8 mouse cellular contexts compared by ENCODE assay signal in the genomic region with DNA sequence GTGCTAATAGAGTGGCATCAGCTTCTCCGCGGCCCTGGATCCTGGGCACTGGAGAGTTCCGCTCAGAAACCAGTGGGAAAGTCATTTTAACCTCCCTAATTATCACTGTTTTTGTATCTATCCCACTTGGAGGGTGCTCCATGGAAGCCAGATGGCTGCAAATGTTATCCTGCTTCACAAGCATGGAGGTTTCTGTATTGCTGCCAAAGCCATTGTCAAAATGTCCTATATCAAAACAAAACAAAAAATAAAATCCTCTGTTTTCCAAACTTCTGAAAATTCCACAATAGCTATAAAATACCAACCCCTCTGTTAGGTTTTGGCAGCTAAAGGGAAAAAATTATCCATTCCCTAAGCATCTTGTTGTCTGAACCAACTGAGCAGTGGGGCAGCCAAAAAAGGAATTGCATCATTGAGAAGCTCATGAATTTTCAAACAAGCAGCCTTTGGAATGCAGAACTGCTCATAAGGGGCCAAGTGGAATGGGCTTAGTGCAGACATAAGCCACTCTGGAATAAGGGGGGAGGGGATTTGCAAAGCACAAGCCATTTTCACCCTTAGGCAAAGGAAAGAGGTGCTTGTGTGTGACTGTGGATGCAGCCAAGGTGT.
A peak's percentile ranks its signal among the peaks of the same experiment; 100 is the strongest.
DNase-seq lines count a peak whose midpoint lies in the region; ATAC-seq lines count a peak whose summit lies in the region.

No protein-coding gene starts in this region.

- H3K4me2 ChIP-seq in heart, embryonic 11.5 days, result no peak overlapping the region
- no peak overlapping the region for H3K4me2 ChIP-seq in hindbrain, embryonic 13.5 days
- H3K4me2 ChIP-seq in kidney, embryonic 15.5 days, result no peak overlapping the region

- 45% methylated on average over 3 of the region's 3 CpGs for WGBS in heart, embryonic 11.5 days (ENCODE audit: insufficient replicate concordance)
- whole genome bisulfite sequencing in hindbrain, embryonic 13.5 days, result 60% methylated on average over 3 of the region's 3 CpGs
- WGBS in kidney, embryonic 15.5 days, result 87% methylated on average over 3 of the region's 3 CpGs

- no peaks in the 10 kb centered on the region for H3K27me3 ChIP-seq in heart, embryonic 11.5 days (ENCODE audit: control insufficient read depth, insufficient read depth, low read length)
- H3K27me3 ChIP-seq in hindbrain, embryonic 13.5 days, result no peaks in the 10 kb centered on the region
- no peaks in the 10 kb centered on the region for H3K27me3 ChIP-seq in kidney, embryonic 15.5 days

- H3K4me1 ChIP-seq in heart, embryonic 11.5 days (ENCODE audit: control insufficient read depth, insufficient read depth, low read length), result no peaks in the 10 kb centered on the region
- peaks cover 5% of the 10 kb centered on the region; the same call in 1 of the 2 replicates for H3K4me1 ChIP-seq in hindbrain, embryonic 13.5 days (replicated peaks)
- H3K4me1 ChIP-seq in kidney, embryonic 15.5 days, result no peaks in the 10 kb centered on the region

- H3K9me3 ChIP-seq in heart, embryonic 11.5 days (replicated peaks; ENCODE audit: control insufficient read depth, low read length), result no peaks in the 10 kb centered on the region
- no peaks in the 10 kb centered on the region for H3K9me3 ChIP-seq in hindbrain, embryonic 13.5 days
- H3K9me3 ChIP-seq in kidney, embryonic 15.5 days (replicated peaks), result no peaks in the 10 kb centered on the region

- no peak overlapping the region for H3K27ac ChIP-seq in heart, embryonic 11.5 days (ENCODE audit: low read depth, low read length)
- H3K27ac ChIP-seq in hindbrain, embryonic 13.5 days, result peak overlapping the region; percentile 52
- H3K27ac ChIP-seq in kidney, embryonic 15.5 days, result no peak overlapping the region

- H3K9ac ChIP-seq in heart, embryonic 11.5 days (ENCODE audit: low read depth, low read length), result no peak overlapping the region
- no peak overlapping the region for H3K9ac ChIP-seq in hindbrain, embryonic 13.5 days
- no peak overlapping the region for H3K9ac ChIP-seq in kidney, embryonic 15.5 days

- no peak overlapping the region for H3K4me3 ChIP-seq in heart, embryonic 11.5 days (ENCODE audit: low read depth, low read length)
- no peak overlapping the region for H3K4me3 ChIP-seq in hindbrain, embryonic 13.5 days
- H3K4me3 ChIP-seq in kidney, embryonic 15.5 days (replicated peaks), result no peak overlapping the region

- H3K36me3 ChIP-seq in heart, embryonic 11.5 days (ENCODE audit: control insufficient read depth, insufficient read depth, low read length), result no peaks in the 10 kb centered on the region
- H3K36me3 ChIP-seq in hindbrain, embryonic 13.5 days, result no peaks in the 10 kb centered on the region
- H3K36me3 ChIP-seq in kidney, embryonic 15.5 days, result no peaks in the 10 kb centered on the region

- ATAC-seq in heart, embryonic 11.5 days (replicated peaks; ENCODE audit: insufficient number of reproducible peaks, low FRiP score, low TSS enrichment), result no peak
- peak; percentile 83 for ATAC-seq in hindbrain, embryonic 13.5 days (ENCODE audit: low FRiP score)
- no peak for ATAC-seq in erythroid progenitor cell, adult 5-6 weeks (replicated peaks; ENCODE audit: low FRiP score, poor library complexity, severe bottlenecking)
- ATAC-seq in kidney, embryonic 15.5 days (replicated peaks; ENCODE audit: low FRiP score), result no peak; the same call in 1 of the 2 replicates

- peak; percentile 4 to 9 for DNase-seq in heart, adult 9 months (ENCODE audit: low spot score in 2 of 2)
- DNase-seq in cerebellum, adult 11-12 months, result peak; percentile 69
- peak; percentile 25 for DNase-seq in lung, postnatal 4 days
- no peak for DNase-seq in urinary bladder, postnatal 36 days (ENCODE audit: low spot score in 2 of 2)

Comparison
In these comparisons a context has a peak if more than half of its experiments do, and no peak if none do; other contexts are left out.
1. DNase-seq: peak in heart, adult 9 months (2 of 2), cerebellum, adult 11-12 months (single experiment) and lung, postnatal 4 days (2 of 2); none in urinary bladder, postnatal 36 days (0 of 2).